Mouse (Mus musculus) lung, embryonic 14.5 days (tissue): ENCODE measurements around the gene Mapk8ip2. TPM values are rescaled to one million over a fixed set of nuclear protein-coding genes. Genes with fewer than 3 reads are reported as not detected.
A peak's percentile ranks its signal among the peaks of the same experiment; 100 is the strongest.

Experiments
- ATAC-seq: fragments of 200-750 bp; cut with Nextera tagmentation; 2 replicates; pipeline ENCODE4 v1.8.0; 2017; ENCODE audit warnings: mild to moderate bottlenecking, moderate TSS enrichment, moderate library complexity; ENCODE audit not compliant: insufficient read depth
- DNase-seq: peaks from one replicate; pipeline ENCODE4 v3.0.0-alpha.2; 2015
- H3K27ac ChIP-seq: fragments of 300-500 bp; sonication (generic); 2 replicates; pipeline ENCODE4 v1.5.1; 2014; ENCODE audit warnings: low read depth, mild to moderate bottlenecking, moderate library complexity
- H3K27me3 ChIP-seq: fragments of 300-500 bp; sonication (generic); 2 replicates; pipeline ENCODE4 v1.6.1; 2014; ENCODE audit warnings: low read length, control low read depth; ENCODE audit not compliant: insufficient read depth
- H3K36me3 ChIP-seq: fragments of 300-500 bp; sonication (generic); 2 replicates; pipeline ENCODE4 v1.6.1; 2014; ENCODE audit warnings: control low read depth; ENCODE audit not compliant: insufficient read depth
- H3K4me1 ChIP-seq: fragments of 300-500 bp; sonication (generic); 2 replicates; pipeline ENCODE4 v1.6.1; 2014; ENCODE audit warnings: antibody characterized with exemption, control low read depth; ENCODE audit not compliant: insufficient read depth
- H3K4me2 ChIP-seq: fragments of 300-500 bp; sonication (generic); 2 replicates; pipeline ENCODE4 v1.6.1; 2014; ENCODE audit warnings: mild to moderate bottlenecking
- H3K4me3 ChIP-seq: fragments of 300-500 bp; sonication (generic); 2 replicates; pipeline ENCODE4 v1.5.1; 2014; ENCODE audit warnings: low read depth, low read length
- H3K9ac ChIP-seq: fragments of 300-500 bp; sonication (generic); 2 replicates; pipeline ENCODE4 v1.6.1; 2014
- H3K9me3 ChIP-seq: fragments of 300-500 bp; sonication (generic); 2 replicates; pipeline ENCODE4 v1.6.1; 2016; ENCODE audit warnings: low read depth, low read length, control low read depth
- CTCF ChIP-seq: IDR thresholded peaks from 2 replicates; pipeline ENCODE4 v1.5.1; 2016; ENCODE audit warnings: antibody characterized with exemption, low read depth
- WGBS: fragments of 180-500 bp; shearing (Covaris S2); extraction: QIAGEN DNeasy Blood & Tissue Kit; methylation state at CpG from one replicate; pipeline ENCODE4 v1.1.7; 2014; 5-methylcytosine and 5-hydroxymethylcytosine counted together
- polyA plus RNA-seq: library from polyadenylated mRNA; unstranded; fragments of >200 nt; fragmentation: Nextera tagmentation; extraction: Ambion mirVana; gene quantifications from 2 replicates; pipeline ENCODE4 v1.2.1, GENCODE M21; 2014

Gene Mapk8ip2
- 0.57 and 0.60 TPM in 2 replicates for polyA plus RNA-seq

GRCm38 (mm10) chr15:89453865-89454478 lies at the start of gene Mapk8ip2:
Mapk8ip2 (plus strand) TSS chr15:89453913.
- peak within 1 kb of the TSS; percentile 77 for H3K4me2 ChIP-seq
- no peak within 1 kb of the TSS; the same call in 1 of the 2 replicates for H3K9ac ChIP-seq
- H3K27me3 ChIP-seq, result peaks cover 27% of the 10 kb centered on the region
- under 1% methylated on average over 53 of the region's 53 CpGs for WGBS
- ATAC-seq, result peak; percentile 48; the same call in 1 of the 2 replicates
- no peaks in the 10 kb centered on the region for H3K9me3 ChIP-seq
- DNase-seq, result no peak
- no peaks in the 10 kb centered on the region for H3K4me1 ChIP-seq
- H3K36me3 ChIP-seq, result no peaks in the 10 kb centered on the region
- H3K27ac ChIP-seq, result no peak within 1 kb of the TSS
- no peak for TF ChIP-seq CTCF
- peak within 1 kb of the TSS; percentile 40 for H3K4me3 ChIP-seq

- H3K27me3 ChIP-seq, result no peaks in the 10 kb centered on the region
- no peak for TF ChIP-seq CTCF
- H3K4me3 ChIP-seq, result no peak overlapping the region
- H3K4me2 ChIP-seq, result no peak overlapping the region
- ATAC-seq, result no peak
- no peak for DNase-seq
- 78% methylated on average over 10 of the region's 10 CpGs for WGBS
- no peak overlapping the region for H3K27ac ChIP-seq
- no peaks in the 10 kb centered on the region for H3K36me3 ChIP-seq
- no peak overlapping the region for H3K9ac ChIP-seq
- H3K9me3 ChIP-seq, result no peaks in the 10 kb centered on the region
- H3K4me1 ChIP-seq, result no peaks in the 10 kb centered on the region
These were observed 48.7 kb upstream of the Mapk8ip2 start for GRCm38 (mm10) chr15:89404831-89405623.

GRCm38 (mm10) chr15:89406691-89407090 lies 47.0 kb upstream of the Mapk8ip2 start:
- no peaks in the 10 kb centered on the region for H3K36me3 ChIP-seq
- no peak overlapping the region for H3K4me2 ChIP-seq
- no peak overlapping the region for H3K9ac ChIP-seq
- no peak overlapping the region for H3K27ac ChIP-seq
- no peak for TF ChIP-seq CTCF
- no peak overlapping the region for H3K4me3 ChIP-seq
- no peaks in the 10 kb centered on the region for H3K9me3 ChIP-seq
- no peaks in the 10 kb centered on the region for H3K4me1 ChIP-seq
- ATAC-seq, result no peak
- no peak for DNase-seq
- no peaks in the 10 kb centered on the region for H3K27me3 ChIP-seq

DNA sequence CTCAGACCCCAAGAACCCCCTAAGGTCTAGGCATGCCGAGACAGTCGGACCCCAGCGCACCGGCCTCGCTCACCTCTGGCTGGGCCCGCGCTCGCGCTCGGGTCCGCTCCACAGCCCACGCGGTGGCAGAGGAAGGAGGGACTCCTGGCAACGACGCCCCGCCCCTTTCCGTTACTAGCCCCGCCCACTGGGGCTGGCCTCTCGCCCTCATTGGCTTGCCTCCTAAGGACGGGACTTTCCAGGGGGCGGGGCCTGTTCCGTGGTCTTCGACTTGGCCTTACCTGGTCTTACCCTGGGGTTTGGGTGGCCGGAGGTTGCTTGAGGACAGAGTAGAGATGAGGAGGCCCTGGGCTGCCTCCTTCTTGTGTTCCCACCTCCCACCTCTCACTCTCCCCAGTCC lies 43.6 kb upstream of the Mapk8ip2 start, which contains the start of gene Syce3:
Gene Syce3 (minus strand): TSS at position 386 of the 400 bp plus-strand sequence.
- H3K27ac ChIP-seq, result no peak within 1 kb of the TSS
- no peak within 1 kb of the TSS for H3K9ac ChIP-seq
- H3K4me3 ChIP-seq, result no peak within 1 kb of the TSS
- no peaks in the 10 kb centered on the region for H3K27me3 ChIP-seq
- no peak for DNase-seq
- TF ChIP-seq CTCF, result no peak
- 77% methylated on average over 23 of the region's 24 CpGs for WGBS
- no peak within 1 kb of the TSS for H3K4me2 ChIP-seq
- ATAC-seq, result no peak
- H3K36me3 ChIP-seq, result no peaks in the 10 kb centered on the region
- H3K4me1 ChIP-seq, result no peaks in the 10 kb centered on the region
- H3K9me3 ChIP-seq, result no peaks in the 10 kb centered on the region

DNA sequence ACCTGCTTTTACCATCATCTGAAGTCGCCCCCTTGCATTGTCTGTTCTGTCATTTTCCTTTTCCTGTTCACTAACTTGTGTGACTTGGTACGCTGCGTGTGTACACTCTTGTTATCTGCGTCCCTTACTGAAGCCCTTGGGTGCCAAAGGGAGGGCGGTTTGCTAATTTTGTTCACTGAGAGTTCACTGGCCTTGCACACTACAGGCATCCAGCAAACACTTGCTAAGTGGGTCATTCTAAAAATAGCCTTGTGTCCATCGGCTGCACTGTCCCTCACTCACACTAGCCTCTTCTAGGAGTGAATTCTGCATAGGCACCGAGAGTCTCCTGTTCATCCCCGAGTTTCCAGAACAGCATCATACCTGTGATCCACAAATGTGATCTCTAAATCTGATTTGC lies 38.4 kb upstream of the Mapk8ip2 start:
- peaks cover 14% of the 10 kb centered on the region; the same call in 1 of the 2 replicates for H3K36me3 ChIP-seq
- WGBS, result 78% methylated on average over 8 of the region's 8 CpGs
- no peak overlapping the region for H3K9ac ChIP-seq

GRCm38 (mm10) chr15:89421938-89422337 lies 31.8 kb upstream of the Mapk8ip2 start:
- Histone ChIP-seq H3K4me2 (no peak overlapping the region), H3K27me3 (no peaks in the 10 kb centered on the region), H3K27ac (no peak overlapping the region), H3K4me1 (no peaks in the 10 kb centered on the region), H3K36me3 (peaks cover 27% of the 10 kb centered on the region), H3K9ac (no peak overlapping the region), H3K4me3 (no peak overlapping the region), H3K9me3 (no peaks in the 10 kb centered on the region)
- DNase-seq (no peak), ATAC-seq (no peak)
- WGBS, result 89% methylated on average over 9 of the region's 9 CpGs
- TF ChIP-seq CTCF, result no peak

More for the DNA sequence above, 38.4 kb upstream of the Mapk8ip2 start:
- no peaks in the 10 kb centered on the region for H3K4me1 ChIP-seq
- H3K27me3 ChIP-seq, result no peaks in the 10 kb centered on the region
- TF ChIP-seq CTCF, result no peak
- no peak overlapping the region for H3K4me3 ChIP-seq
- H3K4me2 ChIP-seq, result no peak overlapping the region
- ATAC-seq (no peak), DNase-seq (no peak)
- no peak overlapping the region for H3K27ac ChIP-seq
- no peaks in the 10 kb centered on the region for H3K9me3 ChIP-seq

DNA sequence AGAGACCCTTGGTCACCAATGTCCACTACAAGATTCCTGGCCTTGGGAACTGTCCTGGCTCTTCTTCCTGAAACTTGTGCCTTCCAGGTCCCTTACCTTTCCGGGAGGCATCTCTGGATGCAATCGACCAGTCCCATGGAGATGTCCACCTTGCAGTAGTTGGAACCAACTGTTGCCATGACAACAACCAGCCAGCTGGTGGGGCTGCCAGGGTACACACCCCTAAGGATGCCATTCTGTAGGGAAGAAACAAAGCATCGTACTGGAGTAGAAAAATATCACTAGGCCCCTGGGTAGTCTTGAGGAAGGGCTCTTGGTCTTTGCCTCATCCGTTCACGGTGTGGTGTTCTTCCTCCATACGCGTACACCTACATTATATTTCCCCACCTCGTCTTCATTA lies 29.1 kb upstream of the Mapk8ip2 start:
- DNase-seq, result no peak
- no peak overlapping the region for H3K4me3 ChIP-seq

More for the DNA sequence above, 29.1 kb upstream of the Mapk8ip2 start:
- ATAC-seq, result no peak
- Histone ChIP-seq H3K4me2 (no peak overlapping the region), H3K36me3 (peaks cover 27% of the 10 kb centered on the region), H3K9me3 (no peaks in the 10 kb centered on the region), H3K27me3 (no peaks in the 10 kb centered on the region), H3K4me1 (peaks cover 5% of the 10 kb centered on the region; the same call in 1 of the 2 replicates), H3K27ac (no peak overlapping the region), H3K9ac (no peak overlapping the region)
- 81% methylated on average over 8 of the region's 8 CpGs for WGBS
- TF ChIP-seq CTCF, result no peak
